Mouse (Mus musculus) midbrain, embryonic 14.5 days (tissue): ENCODE data around the gene Olfr1158. TPM values are rescaled to one million over a fixed set of nuclear protein-coding genes. Genes with fewer than 3 reads are reported as not detected.
"Not testable (repeated sequence)": the region's sequence is repeated elsewhere in the genome, so short reads cannot be mapped to it uniquely, and the experiment has no call there.

ENCODE experiments used
- ATAC-seq: fragments of 200-750 bp; cut with Nextera tagmentation; 2 replicates; pipeline ENCODE4 v1.8.0; 2017; ENCODE audit warnings: moderate number of reproducible peaks, moderate library complexity; ENCODE audit not compliant: low FRiP score, low TSS enrichment
- DNase-seq: peaks from one replicate; pipeline ENCODE4 v3.0.0-alpha.2; 2015
- H3K27ac ChIP-seq: fragments of 300-500 bp; sonication (generic); replicated peaks from 2 replicates; pipeline ENCODE4 v1.5.1; 2014; ENCODE audit warnings: mild to moderate bottlenecking, low read depth, low read length, moderate library complexity
- H3K27me3 ChIP-seq: fragments of 300-500 bp; sonication (generic); 2 replicates; pipeline ENCODE4 v1.6.1; 2014; ENCODE audit warnings: low read length, control low read depth, mixed read lengths; ENCODE audit not compliant: control insufficient read depth, insufficient read depth
- H3K36me3 ChIP-seq: fragments of 300-500 bp; sonication (generic); 2 replicates; pipeline ENCODE4 v1.6.1; 2014; ENCODE audit warnings: low read length, control low read depth; ENCODE audit not compliant: control insufficient read depth, insufficient read depth
- H3K4me1 ChIP-seq: fragments of 300-500 bp; sonication (generic); 2 replicates; pipeline ENCODE4 v1.6.1; 2014; ENCODE audit warnings: mild to moderate bottlenecking, antibody characterized with exemption, low read length, control low read depth; ENCODE audit not compliant: control insufficient read depth, insufficient read depth
- H3K4me2 ChIP-seq: fragments of 300-500 bp; sonication (generic); 2 replicates; pipeline ENCODE4 v1.6.1; 2014; ENCODE audit warnings: mild to moderate bottlenecking, low read length, moderate library complexity
- H3K4me3 ChIP-seq: fragments of 300-500 bp; sonication (generic); replicated peaks from 2 replicates; pipeline ENCODE4 v1.5.1; 2014; ENCODE audit warnings: low read depth, low read length
- H3K9ac ChIP-seq: fragments of 300-500 bp; sonication (generic); replicated peaks from 2 replicates; pipeline ENCODE4 v1.6.1; 2014; ENCODE audit warnings: mild to moderate bottlenecking, low read length, moderate library complexity
- H3K9me3 ChIP-seq: fragments of 300-500 bp; sonication (generic); 2 replicates; pipeline ENCODE4 v1.6.1; 2016; ENCODE audit warnings: low read length, control low read depth, mixed read lengths; ENCODE audit not compliant: control insufficient read depth
- WGBS: fragments of 180-500 bp; shearing (Covaris S2); extraction: QIAGEN DNeasy Blood & Tissue Kit; methylation state at CpG from one replicate; pipeline ENCODE4 v1.1.7; 2014; 5-methylcytosine and 5-hydroxymethylcytosine counted together
- polyA plus RNA-seq: library from polyadenylated mRNA; unstranded; fragments of >200 nt; fragmentation: Nextera tagmentation; extraction: Ambion mirVana; gene quantifications from 2 replicates; pipeline ENCODE4 v1.2.1, GENCODE M21; 2014

Gene Olfr1158
- not detected in 2 replicates for polyA plus RNA-seq

DNA sequence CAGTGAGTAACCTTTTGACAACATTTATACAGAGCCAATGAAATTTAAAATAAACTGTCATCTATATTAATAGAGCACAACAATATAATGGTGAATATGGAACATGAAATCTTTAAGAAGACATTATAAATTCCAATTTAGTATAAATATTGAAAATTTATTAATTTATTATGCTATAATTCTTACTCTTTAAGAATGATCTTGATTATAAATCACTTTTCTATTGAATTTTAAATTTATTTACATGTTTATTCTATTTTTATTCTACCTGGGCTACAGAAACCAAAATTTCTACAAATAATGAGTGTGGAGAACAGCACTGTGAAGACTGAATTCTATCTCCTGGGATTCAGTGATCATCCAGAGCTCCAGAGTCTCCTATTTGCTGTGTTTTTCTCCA lies at the start of gene Olfr1158:
Olfr1158 (plus strand) TSS at position 301 of the 400 bp plus-strand sequence.
- no peak within 1 kb of the TSS for H3K4me3 ChIP-seq
- ATAC-seq = no peak
- no peaks in the 10 kb centered on the region for H3K27me3 ChIP-seq
- H3K36me3 ChIP-seq = no peaks in the 10 kb centered on the region
- no peak for DNase-seq
- H3K9me3 ChIP-seq = no peaks in the 10 kb centered on the region
- H3K9ac ChIP-seq = no peak within 1 kb of the TSS
- no peaks in the 10 kb centered on the region for H3K4me1 ChIP-seq
- H3K4me2 ChIP-seq = no peak within 1 kb of the TSS
- no peak within 1 kb of the TSS for H3K27ac ChIP-seq

DNA sequence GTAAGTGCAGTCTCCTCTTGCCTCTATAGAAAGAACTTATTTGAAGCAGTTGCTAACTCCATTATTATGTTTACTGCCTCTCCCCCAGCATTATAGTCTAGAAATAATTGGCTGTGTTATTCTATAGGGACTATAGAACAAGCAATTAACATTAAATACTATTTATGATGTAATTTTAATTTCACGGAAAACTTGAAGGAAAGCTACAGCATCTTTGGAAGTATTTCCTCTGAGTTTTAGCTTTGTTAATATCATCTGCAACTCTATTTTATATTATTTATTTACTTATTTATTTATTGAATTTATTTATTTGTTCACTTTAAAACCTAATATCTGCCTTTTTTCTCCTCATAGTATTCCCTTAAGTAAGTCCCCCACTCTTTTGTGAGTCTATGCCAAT lies 44.9 kb upstream of the Olfr1158 start, which contains the start of gene Olfr1155:
Olfr1155 (minus strand) TSS at position 101 of the 400 bp plus-strand sequence.
- DNase-seq = no peak
- ATAC-seq = no peak
- no peaks in the 10 kb centered on the region for H3K9me3 ChIP-seq
- H3K4me2 ChIP-seq = no peak within 1 kb of the TSS
- H3K9ac ChIP-seq = no peak within 1 kb of the TSS
- H3K4me3 ChIP-seq = no peak within 1 kb of the TSS
- H3K36me3 ChIP-seq = no peaks in the 10 kb centered on the region
- no peaks in the 10 kb centered on the region for H3K4me1 ChIP-seq
- H3K27ac ChIP-seq = no peak within 1 kb of the TSS
- WGBS = 96% methylated on average over 1 of the region's 1 CpGs
- no peaks in the 10 kb centered on the region for H3K27me3 ChIP-seq

DNA sequence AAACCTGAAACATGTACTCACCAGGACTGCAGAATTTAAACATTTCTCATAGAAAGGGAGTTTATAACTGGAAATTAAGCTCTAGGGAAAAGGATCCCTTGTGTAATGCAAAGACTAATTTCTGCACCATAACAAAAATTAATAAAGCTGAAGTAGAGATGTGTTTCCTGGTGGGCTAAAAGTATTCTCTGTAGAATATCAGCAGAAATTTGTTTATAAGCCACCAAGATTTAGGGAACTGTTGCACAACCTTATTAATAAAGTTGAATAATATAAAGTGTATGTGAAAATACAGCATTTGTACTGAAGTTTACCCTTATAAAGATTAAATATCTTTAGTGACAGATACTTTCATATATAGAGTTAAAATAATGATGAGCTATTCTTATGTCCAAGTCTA lies 36.9 kb upstream of the Olfr1158 start, which contains the start of gene Olfr1156:
Olfr1156 (minus strand) TSS at position 101 of the 400 bp plus-strand sequence.
- no peak within 1 kb of the TSS for H3K4me2 ChIP-seq
- no peaks in the 10 kb centered on the region for H3K4me1 ChIP-seq
- H3K27me3 ChIP-seq = no peaks in the 10 kb centered on the region
- H3K9ac ChIP-seq = no peak within 1 kb of the TSS
- DNase-seq = no peak
- H3K4me3 ChIP-seq = no peak within 1 kb of the TSS
- H3K9me3 ChIP-seq = no peaks in the 10 kb centered on the region
- ATAC-seq = no peak
- H3K36me3 ChIP-seq = no peaks in the 10 kb centered on the region
- H3K27ac ChIP-seq = no peak within 1 kb of the TSS

DNA sequence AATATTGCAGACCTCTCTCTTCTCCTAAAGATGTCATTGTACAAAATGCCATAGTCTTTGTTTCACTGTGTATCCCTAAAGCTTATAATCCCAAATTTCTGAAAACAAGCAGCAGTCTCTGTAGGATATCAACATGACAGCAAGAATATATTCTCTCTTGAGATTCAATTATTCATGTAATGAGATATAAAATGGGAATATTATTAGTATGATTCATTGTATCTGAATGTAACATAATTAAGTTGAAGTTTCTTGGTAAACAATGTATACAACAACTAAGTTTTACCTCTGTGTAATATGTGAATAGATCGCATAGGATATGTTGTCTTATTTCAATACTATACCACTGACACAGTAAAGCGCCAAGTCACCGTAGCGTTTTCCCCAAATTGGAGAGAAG lies 21.7 kb upstream of the Olfr1158 start, which contains the start of gene Olfr1157:
Olfr1157 (minus strand) TSS at position 101 of the 400 bp plus-strand sequence.
- Histone ChIP-seq H3K4me1 (no peaks in the 10 kb centered on the region), H3K27ac (no peak within 1 kb of the TSS), H3K9ac (no peak within 1 kb of the TSS), H3K9me3 (no peaks in the 10 kb centered on the region), H3K27me3 (no peaks in the 10 kb centered on the region), H3K36me3 (no peaks in the 10 kb centered on the region), H3K4me3 (no peak within 1 kb of the TSS), H3K4me2 (no peak within 1 kb of the TSS)
- WGBS = 96% methylated on average over 4 of the region's 4 CpGs
- ATAC-seq = no peak
- DNase-seq = no peak

DNA sequence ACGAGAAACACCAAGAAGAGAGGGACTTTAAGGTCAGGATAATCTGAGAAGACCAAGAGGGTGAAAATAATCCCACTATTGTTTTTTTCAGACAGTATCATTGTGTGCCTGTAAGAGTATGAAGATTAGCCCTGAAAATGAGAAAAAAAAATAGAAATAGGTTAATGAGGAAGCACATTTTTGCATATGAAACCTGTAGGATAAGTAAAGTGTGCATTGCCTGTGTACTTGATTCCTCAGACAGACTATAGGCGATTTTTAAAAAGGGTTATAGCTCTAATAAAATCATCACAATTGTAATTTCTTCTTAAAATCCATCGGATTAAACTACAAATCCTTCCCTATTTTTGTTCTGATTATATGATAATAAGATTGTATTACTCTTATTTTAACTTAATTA lies 15.3 kb upstream of the Olfr1158 start, which contains the start of gene Olfr74:
Olfr74 (minus strand) TSS at position 101 of the 400 bp plus-strand sequence.
- Histone ChIP-seq H3K27me3 (no peaks in the 10 kb centered on the region), H3K9ac (no peak within 1 kb of the TSS), H3K27ac (no peak within 1 kb of the TSS), H3K36me3 (no peaks in the 10 kb centered on the region), H3K4me1 (no peaks in the 10 kb centered on the region), H3K4me2 (no peak within 1 kb of the TSS), H3K9me3 (no peaks in the 10 kb centered on the region), H3K4me3 (no peak within 1 kb of the TSS)
- no peak for DNase-seq
- ATAC-seq = no peak
- WGBS = 77% methylated on average over 3 of the region's 3 CpGs

DNA sequence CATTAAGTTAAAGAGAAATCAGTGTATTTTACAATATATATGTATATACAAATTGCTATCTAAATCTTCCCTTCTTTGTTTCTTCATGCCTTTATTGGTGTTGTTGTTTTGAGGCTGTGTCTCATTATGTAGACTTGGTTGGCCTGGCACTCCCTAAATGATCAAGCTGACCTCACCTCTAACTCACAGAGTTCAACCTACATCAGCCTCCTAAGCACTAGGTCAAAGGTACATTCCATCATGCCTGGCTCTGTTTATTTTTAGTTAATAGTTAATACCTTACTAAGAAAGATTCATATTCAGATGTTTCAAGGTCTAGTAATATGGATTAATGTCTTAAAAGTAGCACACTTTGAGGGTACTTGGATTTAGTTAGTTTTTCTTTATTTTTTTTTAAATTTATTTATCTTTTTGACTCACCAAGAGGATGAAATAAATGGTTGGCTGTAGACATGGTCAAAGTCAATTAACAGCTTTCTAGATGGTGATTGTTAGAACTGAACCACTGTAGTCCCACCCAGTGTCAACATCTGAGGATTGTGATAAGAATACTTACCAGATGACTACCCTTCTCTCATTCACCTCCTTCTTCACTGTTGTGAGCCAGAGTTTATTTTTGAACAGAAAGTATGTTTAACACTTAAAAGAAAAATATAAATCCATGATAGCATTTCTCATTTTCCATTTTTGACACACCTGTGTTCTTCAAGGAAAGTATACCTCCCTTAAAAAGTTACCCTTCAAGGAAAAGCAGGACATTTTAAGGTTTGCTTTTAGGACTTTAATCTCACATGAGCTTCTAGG lies 17.8 kb downstream of the Olfr1158 start, which contains the start of gene Olfr1160:
Olfr1160 (minus strand) TSS at position 754 of the 804 bp plus-strand sequence.
- Histone ChIP-seq H3K4me1 (no peaks in the 10 kb centered on the region), H3K9me3 (no peaks in the 10 kb centered on the region), H3K4me3 (no peak within 1 kb of the TSS), H3K36me3 (no peaks in the 10 kb centered on the region), H3K27me3 (no peaks in the 10 kb centered on the region), H3K27ac (no peak within 1 kb of the TSS), H3K4me2 (no peak within 1 kb of the TSS), H3K9ac (no peak within 1 kb of the TSS)
- no peak for DNase-seq
- no peak for ATAC-seq

DNA sequence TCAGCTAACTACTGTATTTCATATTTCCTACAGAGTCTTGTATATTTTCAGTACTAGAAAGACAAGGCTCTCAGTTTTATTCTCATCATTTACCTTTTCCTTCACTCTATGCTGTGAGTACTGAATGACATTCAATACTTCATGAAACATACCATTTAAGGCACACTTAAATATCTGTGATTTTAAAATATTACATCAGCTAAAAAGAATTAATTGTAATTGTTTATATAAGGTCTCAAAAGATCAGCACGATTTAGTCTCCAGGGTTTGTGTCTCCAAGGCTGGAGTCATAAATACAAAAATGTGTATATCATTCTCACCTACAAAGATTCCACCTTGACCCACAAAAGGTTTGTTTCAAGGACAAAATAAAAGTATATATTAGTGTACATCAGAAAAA lies 32.6 kb downstream of the Olfr1158 start, which contains the start of gene Olfr1161:
Olfr1161 (plus strand) TSS at position 301 of the 400 bp plus-strand sequence.
- not testable (repeated sequence) for H3K4me2 ChIP-seq, DNase-seq, H3K4me1 ChIP-seq, H3K36me3 ChIP-seq, ATAC-seq, H3K27me3 ChIP-seq, H3K9ac ChIP-seq, H3K27ac ChIP-seq, H3K9me3 ChIP-seq, H3K4me3 ChIP-seq
- WGBS = 90% methylated on average over 1 of the region's 1 CpGs

DNA sequence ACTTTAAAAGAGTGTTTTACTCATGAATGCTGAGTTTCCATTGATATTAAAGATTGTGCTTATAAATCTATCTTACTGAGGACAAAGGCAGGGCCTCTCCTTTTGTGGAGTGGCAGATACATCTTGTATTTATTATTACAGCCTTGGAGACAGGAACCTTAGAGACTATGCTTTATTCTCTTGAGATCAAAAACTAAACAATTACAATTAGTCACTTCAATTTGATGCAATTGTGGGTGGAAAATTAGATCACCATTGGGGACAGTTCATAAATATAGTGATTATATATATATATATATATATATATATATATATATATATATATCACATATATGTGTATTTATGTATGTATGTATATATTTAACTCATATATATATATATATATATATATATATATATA lies 47.7 kb downstream of the Olfr1158 start, which contains the start of gene Olfr73:
Olfr73 (minus strand) TSS at position 101 of the 400 bp plus-strand sequence.
- Histone ChIP-seq H3K27ac (no peak within 1 kb of the TSS), H3K27me3 (no peaks in the 10 kb centered on the region), H3K4me1 (no peaks in the 10 kb centered on the region), H3K9ac (no peak within 1 kb of the TSS), H3K4me2 (no peak within 1 kb of the TSS), H3K36me3 (no peaks in the 10 kb centered on the region), H3K9me3 (no peaks in the 10 kb centered on the region), H3K4me3 (no peak within 1 kb of the TSS)
- ATAC-seq = no peak
- DNase-seq = no peak
